Mouse (Mus musculus): ENCODE data around the gene Slc13a2. TPM values are rescaled to one million over a fixed set of nuclear protein-coding genes. Genes with fewer than 3 reads are reported as not detected.

Slc13a2 gene
- total RNA-seq (2014; fragmentation: Nextera tagmentation) = not detected in 2 replicates
- not detected in 2 replicates for total RNA-seq (2017)

GRCm38 (mm10) chr11:78422055-78422819, at the start of gene Slc13a2:
TSS of gene Slc13a2 (minus strand) at chr11:78422217.
- ATAC-seq (replicated peaks; ENCODE audit: poor library complexity, severe bottlenecking) = peak; percentile 31; the same call in 1 of the 2 replicates

GRCm38 (mm10) chr11:78471326-78472103, 49.5 kb upstream of the Slc13a2 start:
- ATAC-seq (replicated peaks; ENCODE audit: poor library complexity, severe bottlenecking) = no peak

GRCm38 (mm10) chr11:78467932-78468331, 45.9 kb upstream of the Slc13a2 start:
- no peak for ATAC-seq (replicated peaks; ENCODE audit: poor library complexity, severe bottlenecking)

- ATAC-seq (replicated peaks; ENCODE audit: poor library complexity, severe bottlenecking) = no peak
Observed at GRCm38 (mm10) chr11:78467515-78467914, 45.5 kb upstream of the Slc13a2 start.

GRCm38 (mm10) chr11:78466242-78466912, 44.4 kb upstream of the Slc13a2 start:
- no peak for ATAC-seq (replicated peaks; ENCODE audit: poor library complexity, severe bottlenecking)

GRCm38 (mm10) chr11:78465568-78466180, 43.7 kb upstream of the Slc13a2 start, which contains the start of gene Slc46a1:
TSS of gene Slc46a1 (plus strand) at chr11:78465697.
- ATAC-seq (replicated peaks; ENCODE audit: poor library complexity, severe bottlenecking) = peak; percentile 96

- ATAC-seq (replicated peaks; ENCODE audit: poor library complexity, severe bottlenecking) = no peak
Observed at GRCm38 (mm10) chr11:78465116-78465515, 43.1 kb upstream of the Slc13a2 start.

- ATAC-seq (replicated peaks; ENCODE audit: poor library complexity, severe bottlenecking) = no peak
Observed at GRCm38 (mm10) chr11:78463286-78464036, 41.4 kb upstream of the Slc13a2 start.

- ATAC-seq (replicated peaks; ENCODE audit: poor library complexity, severe bottlenecking) = no peak
Observed at GRCm38 (mm10) chr11:78462669-78463068, 40.7 kb upstream of the Slc13a2 start.

- no peak for ATAC-seq (replicated peaks; ENCODE audit: poor library complexity, severe bottlenecking)
Observed at GRCm38 (mm10) chr11:78461894-78462293, 39.9 kb upstream of the Slc13a2 start.

- peak; percentile 96 for ATAC-seq (replicated peaks; ENCODE audit: poor library complexity, severe bottlenecking)
Observed at GRCm38 (mm10) chr11:78458740-78459139, 36.7 kb upstream of the Slc13a2 start.

GRCm38 (mm10) chr11:78455308-78455707, 33.3 kb upstream of the Slc13a2 start:
- peak; percentile 43 for ATAC-seq (replicated peaks; ENCODE audit: poor library complexity, severe bottlenecking)

- ATAC-seq (replicated peaks; ENCODE audit: poor library complexity, severe bottlenecking) = no peak
Observed at GRCm38 (mm10) chr11:78454276-78454675, 32.3 kb upstream of the Slc13a2 start.

- ATAC-seq (replicated peaks; ENCODE audit: poor library complexity, severe bottlenecking) = no peak
Observed at GRCm38 (mm10) chr11:78453675-78454074, 31.7 kb upstream of the Slc13a2 start.

GRCm38 (mm10) chr11:78450337-78450736, 28.3 kb upstream of the Slc13a2 start:
- no peak; the same call in 1 of the 2 replicates for ATAC-seq (replicated peaks; ENCODE audit: poor library complexity, severe bottlenecking)

GRCm38 (mm10) chr11:78448242-78448641, 26.2 kb upstream of the Slc13a2 start:
- no peak for ATAC-seq (replicated peaks; ENCODE audit: poor library complexity, severe bottlenecking)

- no peak for ATAC-seq (replicated peaks; ENCODE audit: poor library complexity, severe bottlenecking)
Observed at GRCm38 (mm10) chr11:78447168-78447567, 25.2 kb upstream of the Slc13a2 start.

GRCm38 (mm10) chr11:78443115-78443514, 21.1 kb upstream of the Slc13a2 start:
- no peak for ATAC-seq (replicated peaks; ENCODE audit: poor library complexity, severe bottlenecking)

GRCm38 (mm10) chr11:78438399-78438930, 16.4 kb upstream of the Slc13a2 start:
- no peak for ATAC-seq (replicated peaks; ENCODE audit: poor library complexity, severe bottlenecking)
